Mouse (Mus musculus) NIH3T3 (cell line): Measurements from ENCODE around the gene Ccdc27.

ENCODE experiments used
- DNase-seq: peaks from one replicate; pipeline ENCODE4 v3.0.0-alpha.2; 2012; ENCODE audit warnings: low read depth

Gene Ccdc27

DNA sequence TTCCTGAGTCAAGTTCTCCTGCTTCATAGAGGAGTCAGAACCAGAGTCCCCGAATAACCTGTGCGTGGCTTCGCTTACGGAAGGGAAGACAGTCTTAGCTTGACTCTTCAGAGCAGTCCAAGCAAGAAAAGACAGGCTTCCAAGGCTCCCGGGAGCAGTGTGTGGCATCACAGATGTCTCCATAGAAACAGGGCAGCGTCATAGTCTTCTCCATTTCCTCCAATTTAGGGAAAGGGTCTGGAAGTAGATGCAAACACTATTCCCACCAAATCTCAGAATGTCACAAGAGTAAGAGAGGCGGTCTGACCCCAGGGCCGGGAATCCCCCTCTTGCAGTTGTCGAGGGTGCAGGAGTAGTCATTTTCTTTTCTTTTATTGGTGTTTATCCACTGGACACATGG is at the start of gene Ccdc27:
TSS of gene Ccdc27 (minus strand) at position 101 of the 400 bp plus-strand sequence.
- no peak for DNase-seq

GRCm38 (mm10) chr4:154091356-154091755 is 48.9 kb upstream of the Ccdc27 start:
- DNase-seq: no peak

DNA sequence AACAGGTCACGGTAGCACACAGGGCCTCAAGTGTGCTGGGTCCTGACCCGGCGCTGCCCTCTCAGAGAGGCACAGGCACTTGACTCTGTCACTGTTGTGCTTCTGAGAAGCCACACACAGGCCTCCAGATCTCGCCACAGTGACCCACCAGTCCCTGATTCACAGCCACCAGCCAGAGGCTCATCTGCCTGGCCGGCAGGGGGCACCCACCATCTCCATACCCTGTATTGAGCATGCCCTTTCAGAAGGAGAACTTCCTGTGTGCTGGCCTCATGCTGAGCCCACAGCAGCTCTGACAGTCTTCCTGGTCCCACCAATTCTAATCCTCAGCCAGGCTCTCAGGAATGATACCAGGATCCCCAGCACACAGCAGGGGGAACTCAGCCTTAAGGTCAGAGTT is 46.7 kb upstream of the Ccdc27 start:
- DNase-seq: peak; percentile 11

- DNase-seq: no peak
These were observed 44.0 kb upstream of the Ccdc27 start for GRCm38 (mm10) chr4:154086436-154086835.

- DNase-seq: no peak
These were observed 43.4 kb upstream of the Ccdc27 start for GRCm38 (mm10) chr4:154085856-154086255.

DNA sequence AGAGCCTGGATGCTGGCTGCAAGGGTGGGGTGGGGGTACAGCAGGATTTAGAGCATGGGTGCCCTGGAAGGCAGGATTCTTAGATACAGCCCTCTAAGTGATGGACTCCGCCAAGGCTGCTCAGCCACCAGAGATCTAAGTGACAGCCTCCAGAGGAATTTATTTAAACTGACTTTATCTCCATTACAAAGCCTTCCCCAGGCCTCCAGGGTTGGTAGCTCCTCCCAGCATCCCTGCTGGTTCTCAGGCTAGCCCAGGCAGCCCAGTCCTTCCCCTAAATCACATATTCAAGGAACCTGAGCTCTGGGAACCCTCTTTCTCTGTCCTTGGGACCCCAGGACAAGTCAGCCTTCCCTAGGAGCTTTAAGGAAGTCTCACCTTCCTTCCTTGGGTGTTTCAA is 39.5 kb upstream of the Ccdc27 start:
- DNase-seq: no peak

DNA sequence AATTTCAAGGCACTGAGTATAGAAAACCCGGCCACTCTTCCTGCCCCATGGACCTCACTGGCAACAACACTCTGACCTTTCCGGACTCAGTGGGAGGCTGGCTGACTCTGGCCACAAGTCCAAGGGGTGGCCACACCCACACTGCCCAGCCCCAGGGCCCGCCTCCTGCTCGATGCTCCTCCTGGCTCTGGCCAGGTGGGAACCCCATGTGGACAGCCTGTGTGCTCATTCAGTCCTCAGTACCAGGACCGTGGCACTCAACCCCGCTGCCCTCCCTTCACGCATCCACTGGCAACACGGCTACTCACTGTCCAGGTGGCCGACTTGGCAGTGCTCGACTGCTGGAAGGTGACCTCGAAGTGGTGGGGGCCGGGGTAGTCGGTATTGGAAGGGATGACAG is 38.5 kb upstream of the Ccdc27 start:
- DNase-seq: no peak

GRCm38 (mm10) chr4:154080211-154080610 is 37.7 kb upstream of the Ccdc27 start:
- no peak for DNase-seq

GRCm38 (mm10) chr4:154071941-154072340 is 29.5 kb upstream of the Ccdc27 start:
- DNase-seq: no peak

DNA sequence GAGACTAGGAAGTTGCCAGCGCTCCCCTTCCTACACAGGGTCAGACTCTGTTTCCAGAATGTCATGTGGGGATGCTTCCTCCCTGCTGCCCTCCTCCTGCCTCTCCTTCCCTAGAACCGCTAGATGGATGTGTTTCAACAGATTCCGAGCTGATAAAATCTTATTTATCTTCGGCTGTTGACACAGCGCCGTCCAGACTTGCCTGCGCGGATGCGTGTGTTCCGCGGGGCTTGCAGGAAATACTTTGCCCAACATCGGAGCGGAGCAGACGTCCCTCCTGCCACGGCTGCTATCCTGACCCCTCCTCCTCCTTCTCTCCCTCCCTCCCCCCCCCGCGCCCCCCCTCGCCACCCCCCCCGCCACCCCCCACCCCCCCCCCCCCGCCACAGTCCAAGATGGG is 29.0 kb upstream of the Ccdc27 start:
- DNase-seq: no peak

DNA sequence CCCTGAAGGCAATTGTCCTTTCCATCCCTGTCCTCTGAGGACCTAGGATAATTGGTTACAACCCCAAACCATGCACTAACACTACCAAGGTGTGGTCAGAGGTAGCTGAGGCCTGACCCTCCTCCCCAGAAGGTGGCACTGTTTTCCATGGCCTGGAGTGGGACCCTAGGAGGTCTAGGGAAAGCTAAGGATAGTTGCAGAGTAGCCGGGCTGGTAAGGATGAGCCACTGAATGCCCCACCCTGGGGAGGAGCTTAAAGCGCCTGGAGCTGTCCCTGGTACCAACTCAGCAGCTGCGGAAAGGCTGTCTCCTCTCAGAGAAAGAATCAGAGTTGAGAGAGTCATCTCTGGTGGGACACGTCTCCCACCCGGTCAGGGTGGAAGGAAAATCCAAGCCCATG is 28.4 kb upstream of the Ccdc27 start:
- DNase-seq: peak; percentile 58

GRCm38 (mm10) chr4:154064827-154065773 is 22.6 kb upstream of the Ccdc27 start:
- DNase-seq: peak; percentile 71

- DNase-seq: peak; percentile 86
These were observed 15.2 kb upstream of the Ccdc27 start for GRCm38 (mm10) chr4:154057696-154058095.

DNA sequence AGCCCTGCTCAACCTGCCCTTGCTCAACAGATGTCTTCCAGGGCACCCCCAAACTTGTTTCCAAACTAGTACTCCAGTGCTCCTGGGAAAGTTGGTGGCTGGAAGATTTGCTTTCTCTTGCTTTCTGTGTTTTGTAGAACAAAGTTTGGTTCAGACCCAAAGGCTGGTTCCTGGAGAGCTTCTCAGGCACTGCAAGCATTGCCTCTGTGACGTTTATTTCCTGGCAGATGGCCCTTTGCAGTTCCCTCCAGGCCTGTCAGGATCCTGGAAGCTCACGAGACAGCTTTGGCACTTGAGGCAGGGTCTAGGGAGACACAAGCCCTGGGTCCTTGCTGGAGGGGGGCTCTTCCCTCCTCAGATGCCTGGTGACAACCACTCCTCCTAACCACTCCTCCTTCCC is 14.2 kb upstream of the Ccdc27 start:
- peak; percentile 81 for DNase-seq

GRCm38 (mm10) chr4:154056046-154056445 is 13.6 kb upstream of the Ccdc27 start:
- peak; percentile 80 for DNase-seq

DNA sequence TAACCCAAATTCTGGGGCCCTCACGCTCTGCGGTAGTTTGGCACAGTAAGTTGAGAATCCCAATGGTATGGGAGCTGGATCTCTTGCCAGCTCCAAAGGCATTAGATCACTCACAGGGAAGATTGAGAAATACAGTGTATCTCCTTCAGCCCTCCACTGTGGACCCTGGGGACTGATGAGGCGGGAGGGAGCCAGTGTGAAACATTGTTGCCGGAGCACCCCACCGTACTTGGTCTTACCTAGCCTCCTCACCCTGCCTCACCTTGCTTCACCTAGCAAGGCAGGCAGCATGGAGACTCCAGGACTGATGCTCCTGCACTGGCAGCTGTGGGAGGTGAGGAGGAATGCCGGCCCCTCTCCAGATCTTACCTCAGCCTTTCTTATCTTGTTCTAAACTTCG is 13.0 kb upstream of the Ccdc27 start:
- peak; percentile 78 for DNase-seq

- peak; percentile 61 for DNase-seq
These were observed 10.6 kb upstream of the Ccdc27 start for GRCm38 (mm10) chr4:154053065-154053464.

- DNase-seq: no peak
These were observed 8.9 kb upstream of the Ccdc27 start for GRCm38 (mm10) chr4:154051401-154051800.

- no peak for DNase-seq
These were observed 3.4 kb upstream of the Ccdc27 start for GRCm38 (mm10) chr4:154045837-154046236.

DNA sequence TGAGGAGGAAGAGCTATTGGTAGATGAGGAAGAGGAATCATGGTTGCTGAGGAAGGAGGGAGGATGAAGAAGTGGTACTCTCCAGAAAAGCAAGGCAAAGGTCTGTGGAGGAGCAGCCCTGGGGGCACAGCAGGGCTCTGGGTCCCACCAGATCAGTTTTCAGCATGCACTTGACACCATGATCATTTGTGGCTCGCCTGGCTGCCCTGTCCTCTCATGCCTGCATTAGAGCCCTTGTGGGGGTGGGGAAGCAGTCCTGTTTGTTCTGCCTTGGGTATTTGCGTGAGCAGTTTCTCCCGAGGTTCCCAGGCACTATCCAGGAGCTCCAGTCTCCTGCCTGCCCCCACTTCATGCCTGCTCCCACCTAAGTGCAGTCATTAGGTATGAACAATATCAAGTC is 5.4 kb downstream of the Ccdc27 start:
- no peak for DNase-seq

DNA sequence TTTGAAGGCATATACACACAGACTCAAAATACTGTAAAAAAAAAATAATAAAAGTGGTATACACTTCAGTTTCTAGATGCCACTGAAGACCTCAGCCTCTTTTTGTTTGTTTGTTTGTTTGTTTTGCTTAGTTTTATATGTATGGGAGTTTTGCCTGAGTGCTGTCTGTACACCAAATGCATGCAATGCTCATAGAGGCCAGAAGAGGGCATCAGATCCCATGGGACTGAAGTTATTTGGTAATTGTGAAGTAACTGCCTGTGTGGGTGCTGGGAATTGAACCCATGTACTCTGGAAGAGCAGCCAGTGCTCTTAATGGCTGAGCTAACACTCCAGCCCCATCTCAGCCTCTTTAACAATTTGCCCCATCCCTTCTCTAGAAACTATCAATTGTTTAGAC is 13.8 kb downstream of the Ccdc27 start:
- DNase-seq: peak; percentile 57

DNA sequence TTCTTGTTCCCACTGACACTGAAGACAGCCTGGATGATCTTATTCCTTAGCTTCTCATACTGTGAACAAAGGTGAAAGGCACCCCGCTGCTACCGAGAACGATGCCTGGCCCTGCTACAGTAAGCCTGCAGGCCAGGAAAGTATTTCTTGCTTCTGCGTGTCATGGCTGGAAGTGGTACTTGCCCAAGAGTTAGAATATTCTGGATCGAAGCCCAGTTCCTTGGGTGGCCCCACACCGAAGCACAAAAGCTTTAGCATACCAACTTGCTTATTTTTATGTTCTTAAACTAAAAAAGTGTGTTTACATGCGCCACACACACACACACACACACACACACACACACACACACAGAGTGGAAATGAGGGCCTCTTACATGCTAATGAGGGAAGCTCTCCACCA is 14.4 kb downstream of the Ccdc27 start:
- peak; percentile 56 for DNase-seq

GRCm38 (mm10) chr4:154026441-154026761 is 16.1 kb downstream of the Ccdc27 start:
- no peak for DNase-seq
